Mouse (Mus musculus): ENCODE measurements at regions not wholly inside any gene's neighbourhood (a gene's known extent, or its start where the extent isn't known, plus 50 kb on each side); places are given as distances from the start of the nearest gene placed in this dataset.

GRCm38 (mm10) chr13:82316573-82317202 is 533.8 kb downstream of the Cetn3 start:
- no peak for TF ChIP-seq CTCF (conservative IDR thresholded peaks at IDR 0.05; ENCODE audit: insufficient read depth, insufficient read length, low read depth, low read length)
- TF ChIP-seq POLR2A (IDR thresholded peaks at IDR 0.05; ENCODE audit: low read depth, low read length), result no peak
